Mouse (Mus musculus) kidney, postnatal 14 days (tissue): ENCODE data around the gene Unk.
"Not testable (repeated sequence)": the region's sequence is repeated elsewhere in the genome, so short reads cannot be mapped to it uniquely, and the experiment has no call there.

ENCODE experiments used
- DNase-seq: peaks from one replicate; pipeline ENCODE4 v3.0.0; 2022; ENCODE audit warnings: mixed read lengths

Unk gene

GRCm38 (mm10) chr11:116091591-116091990, 61.5 kb downstream of the Unk start:
- DNase-seq: no peak

DNA sequence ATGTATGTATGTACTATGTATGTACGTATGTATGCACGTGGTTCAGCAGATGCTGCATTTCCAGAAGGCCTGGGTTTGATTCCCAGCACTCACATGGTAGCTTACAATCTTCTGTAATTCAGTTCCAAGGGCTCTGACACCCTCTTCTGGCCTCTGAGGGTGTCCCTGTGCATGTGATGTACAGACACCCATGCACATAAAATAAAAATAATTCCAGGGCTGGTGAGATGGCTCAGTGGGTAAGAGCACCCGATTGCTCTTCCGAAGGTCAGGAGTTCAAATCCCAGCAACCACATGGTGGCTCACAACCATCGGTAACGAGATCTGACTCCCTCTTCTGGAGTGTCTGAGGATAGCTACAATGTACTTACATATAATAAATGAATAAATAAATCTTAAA, 62.8 kb downstream of the Unk start:
- DNase-seq: not testable (repeated sequence)

DNA sequence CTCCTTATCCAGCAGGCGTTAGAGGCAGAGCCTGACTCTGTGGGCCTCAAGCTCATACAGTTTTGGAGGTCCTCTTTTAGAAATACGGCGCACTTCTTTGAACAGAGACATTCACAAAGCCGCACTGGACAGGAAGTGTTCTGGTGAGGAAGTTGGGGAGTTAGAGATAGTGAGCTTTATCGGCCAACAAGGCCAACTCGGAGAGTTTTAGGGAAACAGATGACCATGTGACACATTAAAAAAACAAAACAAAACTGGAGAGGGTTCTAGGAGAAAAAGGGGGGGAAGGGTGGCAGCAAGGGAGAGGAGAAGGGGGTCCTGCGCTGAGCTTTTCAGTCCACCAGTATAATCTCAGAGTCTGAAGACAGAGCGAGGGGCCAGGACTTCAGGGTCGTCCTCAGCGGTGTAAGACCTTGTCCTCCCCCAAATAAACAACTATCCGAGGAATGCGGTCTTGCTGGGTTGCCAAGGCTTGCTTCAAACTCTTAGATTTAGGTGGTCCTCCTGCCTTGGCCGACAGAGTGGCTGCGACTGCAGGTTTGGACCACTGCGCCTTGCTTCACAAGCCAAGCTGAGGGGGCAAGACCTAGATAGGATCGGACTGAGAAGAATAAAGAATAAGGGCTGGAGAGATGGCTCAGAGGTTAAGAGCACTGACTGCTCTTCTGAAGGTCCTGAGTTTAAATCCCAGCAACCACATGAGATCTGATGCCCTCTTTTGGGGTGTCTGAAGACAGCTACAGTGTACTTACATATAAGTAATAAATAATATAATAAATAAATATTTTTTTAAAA, 63.8 kb downstream of the Unk start:
- no peak for DNase-seq

DNA sequence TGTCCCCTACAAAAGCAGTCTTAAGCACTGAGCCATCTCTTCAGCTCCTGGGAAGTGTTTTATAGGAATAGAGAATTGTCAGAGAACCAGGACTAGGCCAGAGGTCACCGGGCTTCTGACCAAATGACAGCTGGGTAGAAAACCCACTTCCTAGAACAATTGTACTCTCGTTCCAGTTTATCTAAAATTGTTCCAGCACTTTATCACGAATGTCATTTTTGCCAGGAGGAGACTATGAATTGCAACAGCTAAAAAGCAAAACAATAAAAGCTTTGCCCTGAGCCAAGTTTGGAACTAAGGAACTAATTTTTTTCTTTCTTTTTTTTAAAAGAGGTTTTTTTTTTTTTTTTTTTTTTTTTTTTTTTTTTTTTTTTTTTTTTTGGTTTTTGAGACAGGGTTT, 65.5 kb downstream of the Unk start:
- DNase-seq: peak; percentile 85

DNA sequence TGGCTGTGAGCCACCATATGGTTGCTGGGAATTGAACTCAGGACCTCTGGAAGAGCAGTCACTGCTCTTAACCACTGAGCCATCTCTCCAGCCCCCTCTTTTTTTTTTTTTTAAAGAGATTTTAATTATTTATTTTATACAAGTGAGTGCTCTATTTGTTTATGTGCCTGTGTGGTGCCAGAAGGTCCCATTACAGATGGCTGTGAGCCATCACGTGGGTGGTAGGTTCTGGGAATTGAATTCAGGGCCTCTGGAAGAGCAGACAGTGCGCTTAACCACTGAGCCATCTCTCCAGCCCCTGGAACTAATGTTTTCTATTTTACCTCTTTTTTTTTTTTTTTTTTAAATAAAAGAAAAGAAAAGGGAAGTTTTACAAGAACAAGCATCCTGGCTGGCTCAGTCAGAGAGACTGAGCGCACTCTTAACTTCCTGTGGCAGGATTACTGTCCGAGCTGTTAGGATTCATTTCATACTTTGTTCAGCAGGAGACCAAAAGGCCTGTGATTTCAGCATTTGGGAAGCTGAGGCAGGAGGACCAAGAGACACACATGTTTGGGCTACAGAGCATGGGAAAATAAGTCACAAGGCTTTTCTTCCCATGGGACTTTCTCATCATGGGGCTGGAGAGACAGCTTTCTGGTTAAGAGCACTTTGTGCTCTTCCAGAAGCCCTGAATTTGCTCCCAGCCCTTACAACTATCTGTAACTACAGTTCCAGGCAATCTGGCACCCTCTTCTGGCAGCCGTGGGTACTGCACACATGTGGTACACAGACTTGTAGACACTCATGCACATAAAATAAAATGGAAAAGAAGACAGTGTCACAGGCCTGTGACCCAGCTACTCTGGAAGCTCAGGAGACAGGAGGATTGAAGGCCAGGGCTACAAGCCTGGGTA, 66.3 kb downstream of the Unk start:
- DNase-seq: no peak

DNA sequence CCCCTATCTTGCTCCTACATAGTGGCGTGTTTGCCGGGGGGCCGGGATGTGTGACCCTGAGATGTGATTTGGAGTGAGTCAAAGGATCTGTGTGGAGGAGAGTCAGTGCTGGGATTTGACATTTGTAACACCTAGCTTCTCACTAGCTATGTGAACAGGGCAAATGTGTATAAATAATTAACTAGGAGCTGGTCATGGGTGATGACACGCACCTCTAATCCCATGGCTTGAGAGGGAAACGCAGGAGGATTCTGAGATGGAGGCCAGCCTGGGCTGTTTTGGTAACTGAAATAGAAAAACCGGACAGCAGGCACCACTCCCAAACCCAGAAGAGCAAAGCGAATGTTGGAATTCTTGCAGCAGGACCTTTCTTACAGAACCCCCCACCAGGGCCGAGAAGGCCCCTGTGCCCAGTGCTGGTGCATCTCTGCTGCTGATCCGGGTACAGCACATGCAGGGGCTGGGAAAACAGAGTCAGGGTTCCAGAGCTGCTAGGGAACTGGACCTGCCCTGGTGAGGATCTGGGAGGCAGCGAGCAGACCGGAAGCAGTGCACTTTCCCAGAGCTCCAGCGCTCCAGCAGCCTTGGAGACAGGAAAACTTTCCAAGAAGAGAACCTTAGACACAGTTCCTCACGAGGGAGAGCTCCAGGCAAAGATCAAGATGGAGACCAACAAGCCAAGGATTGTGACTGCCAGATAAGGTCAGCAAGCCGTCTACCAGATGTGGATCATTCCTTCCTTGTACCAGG, 68.8 kb downstream of the Unk start:
- DNase-seq: peak; percentile 72

DNA sequence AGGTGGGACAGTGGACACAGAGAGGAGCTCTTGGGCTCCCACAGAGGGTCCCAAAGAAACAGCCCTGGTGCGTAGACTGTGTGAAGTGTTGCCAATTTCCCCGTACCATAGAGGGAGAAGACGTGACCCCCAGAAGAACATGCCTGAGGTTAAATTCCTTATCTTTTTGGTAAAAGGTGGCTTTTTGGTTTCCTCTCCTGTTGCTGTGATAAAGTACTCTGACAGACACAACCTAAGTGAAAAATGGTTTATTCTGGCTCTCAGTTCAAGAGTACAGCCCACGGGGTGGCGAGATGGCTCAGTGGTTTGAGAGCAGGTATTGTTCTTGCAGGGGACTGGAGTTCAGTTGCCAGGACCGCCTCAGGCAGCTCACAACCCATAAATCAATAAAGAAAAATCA, 69.3 kb downstream of the Unk start:
- DNase-seq: no peak

GRCm38 (mm10) chr11:116100385-116100784, 70.3 kb downstream of the Unk start:
- peak; percentile 76 for DNase-seq

DNA sequence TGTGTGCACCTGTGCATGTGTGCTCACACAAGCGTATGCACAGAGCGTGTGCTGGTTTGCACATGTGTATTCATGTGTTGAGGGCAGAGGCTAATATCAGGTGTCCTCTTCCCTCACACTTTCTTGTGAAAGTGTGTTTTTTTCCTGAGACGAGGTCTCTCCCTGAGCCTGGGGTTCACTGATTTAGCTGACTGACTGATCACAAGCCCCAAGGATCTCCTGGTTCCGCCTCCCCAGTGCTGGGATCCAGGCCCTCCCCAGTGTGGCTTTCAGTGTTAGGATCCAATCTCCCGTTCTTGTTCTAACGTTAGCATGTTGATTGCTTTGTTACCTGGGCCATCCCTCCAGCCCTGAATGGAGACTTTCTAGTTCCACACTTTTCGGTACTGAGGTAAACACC, 70.7 kb downstream of the Unk start:
- DNase-seq: no peak

- DNase-seq: peak; percentile 71
These were observed 71.8 kb downstream of the Unk start for GRCm38 (mm10) chr11:116101931-116102381.

GRCm38 (mm10) chr11:116102472-116102871, 72.3 kb downstream of the Unk start:
- no peak for DNase-seq

DNA sequence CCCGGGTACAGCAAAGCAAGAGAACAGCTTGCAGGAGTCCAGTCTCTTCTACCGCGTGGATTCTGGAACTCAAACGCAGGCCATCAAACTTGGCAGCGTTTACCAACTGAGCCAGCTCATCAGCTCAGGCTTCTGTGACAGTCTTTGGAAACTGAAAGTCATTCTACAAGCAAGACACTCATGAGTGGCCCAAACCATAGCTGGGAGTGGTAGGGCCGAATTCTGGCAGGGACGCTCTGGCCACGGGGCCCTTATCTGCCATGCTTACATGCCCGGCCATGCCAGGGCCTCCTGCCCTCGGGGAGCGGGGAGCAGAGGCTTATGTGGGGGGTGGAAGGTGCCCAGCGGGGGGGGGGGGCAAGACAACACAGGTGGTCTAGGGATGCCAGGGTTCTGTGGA, 73.5 kb downstream of the Unk start:
- DNase-seq: no peak

DNA sequence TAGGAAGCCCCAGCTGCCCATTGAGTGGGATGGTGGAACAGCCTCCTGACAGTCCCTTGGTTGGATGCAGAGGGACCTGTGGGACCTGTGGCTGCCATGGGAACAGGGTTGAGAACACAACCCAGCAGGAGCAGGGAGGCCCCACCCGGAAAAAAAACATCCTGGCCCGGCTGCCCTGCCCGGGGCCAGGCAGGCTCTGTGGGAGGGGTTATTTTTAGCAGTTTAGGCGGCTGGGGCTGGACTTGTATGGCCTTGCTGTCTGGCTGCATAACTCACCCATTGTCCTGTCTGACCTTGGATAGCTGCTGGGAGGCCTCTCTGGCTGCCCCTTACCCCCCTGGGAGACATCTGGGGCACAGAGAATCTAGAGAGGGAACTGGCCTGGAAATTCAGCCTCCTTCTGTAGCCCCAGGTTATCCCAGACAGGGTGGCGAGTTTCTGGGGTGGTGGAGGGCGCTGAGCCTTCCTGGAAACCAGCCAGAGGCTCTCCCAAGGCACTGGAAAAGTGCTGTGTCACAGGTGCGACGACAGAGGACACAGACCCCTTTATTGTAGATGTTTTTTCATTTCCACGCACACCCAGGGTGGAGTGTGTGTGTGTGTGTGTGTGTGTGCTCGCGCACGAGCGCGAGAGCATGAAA, 74.0 kb downstream of the Unk start:
- DNase-seq: peak; percentile 88

DNA sequence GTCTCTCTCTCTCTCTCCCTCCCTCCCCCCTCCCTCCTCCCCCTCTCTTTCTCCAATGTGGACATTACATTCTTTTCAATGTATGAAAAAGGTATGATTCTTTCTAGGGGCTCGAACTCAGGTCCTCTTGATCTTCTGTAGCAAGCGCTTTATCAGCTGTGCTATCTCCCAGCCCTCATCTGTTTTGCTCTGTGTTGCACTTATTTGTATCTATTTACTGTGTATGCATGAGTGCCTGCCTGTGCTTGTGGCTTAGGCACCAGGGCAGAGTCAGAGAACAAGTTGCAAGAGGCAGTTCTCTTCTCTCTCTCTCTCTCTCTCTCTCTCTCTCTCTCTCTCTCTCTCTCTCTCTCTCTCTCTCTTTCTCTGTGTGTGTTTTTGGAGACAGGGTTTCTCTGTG, 74.9 kb downstream of the Unk start:
- no peak for DNase-seq

- no peak for DNase-seq
These were observed 76.2 kb downstream of the Unk start for GRCm38 (mm10) chr11:116106154-116106962.

DNA sequence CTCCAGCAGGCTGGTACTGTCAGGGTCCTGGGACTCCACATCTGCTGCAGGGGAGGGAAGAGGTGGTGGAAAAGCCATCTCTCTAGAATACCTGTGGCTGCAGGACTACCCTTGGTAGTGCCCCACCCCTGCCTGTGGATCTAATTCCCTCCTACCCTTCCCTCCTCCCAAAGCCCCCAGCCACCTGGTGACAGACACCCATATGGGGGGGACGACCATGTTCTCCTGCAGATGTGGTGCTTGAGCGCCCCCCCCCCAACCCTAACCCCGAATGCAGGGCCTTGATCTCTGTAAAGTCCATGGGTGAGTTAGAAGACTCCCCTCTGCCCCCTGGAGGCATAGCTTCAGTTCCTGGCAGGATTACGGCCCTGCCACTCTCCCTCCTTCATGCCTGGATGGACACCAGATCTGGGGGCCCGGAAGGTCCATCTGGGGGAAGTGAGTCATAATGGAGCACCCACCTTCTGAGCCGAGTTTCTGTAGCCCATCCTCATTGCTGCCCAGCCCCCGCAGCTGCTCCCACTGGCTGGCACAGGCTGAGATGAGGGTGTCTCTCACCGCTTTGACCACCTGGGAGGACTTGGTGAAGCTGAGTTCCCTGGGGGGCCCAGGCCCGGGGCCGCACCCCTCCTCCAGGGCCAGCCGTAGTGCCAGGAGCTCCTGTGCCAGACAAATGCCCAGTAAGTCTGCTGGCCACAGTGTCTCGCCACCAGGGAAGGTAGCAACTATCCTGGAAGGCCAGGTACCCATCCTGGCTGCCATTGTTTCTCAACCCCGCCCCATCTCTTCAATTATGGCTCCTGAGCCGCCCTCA, 77.0 kb downstream of the Unk start:
- no peak for DNase-seq

DNA sequence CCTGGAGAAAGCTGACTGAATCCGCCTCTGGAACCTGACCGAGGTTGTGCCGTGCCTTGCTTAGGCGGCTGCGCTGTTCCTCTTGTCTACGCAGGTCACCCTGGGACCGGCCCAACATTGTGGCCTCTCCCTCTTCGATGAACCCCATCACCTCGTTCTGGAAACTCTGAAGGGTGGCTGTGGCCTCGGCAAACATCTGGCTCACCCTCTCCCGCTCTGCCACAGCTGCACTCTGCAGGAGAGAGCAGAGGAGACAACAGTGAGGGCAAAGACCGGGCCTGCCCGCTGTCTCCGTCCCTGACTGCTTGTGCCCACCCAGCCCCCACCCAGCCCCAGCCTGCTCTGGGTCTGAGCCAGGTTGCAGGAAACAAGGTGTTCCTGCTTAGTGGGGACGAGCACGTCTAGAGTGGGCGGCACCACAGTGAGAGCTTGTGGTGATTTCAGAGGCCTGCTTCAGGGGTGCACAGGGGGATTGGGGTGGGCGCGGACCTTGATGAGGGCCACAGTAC, 77.7 kb downstream of the Unk start:
- peak; percentile 68 for DNase-seq

DNA sequence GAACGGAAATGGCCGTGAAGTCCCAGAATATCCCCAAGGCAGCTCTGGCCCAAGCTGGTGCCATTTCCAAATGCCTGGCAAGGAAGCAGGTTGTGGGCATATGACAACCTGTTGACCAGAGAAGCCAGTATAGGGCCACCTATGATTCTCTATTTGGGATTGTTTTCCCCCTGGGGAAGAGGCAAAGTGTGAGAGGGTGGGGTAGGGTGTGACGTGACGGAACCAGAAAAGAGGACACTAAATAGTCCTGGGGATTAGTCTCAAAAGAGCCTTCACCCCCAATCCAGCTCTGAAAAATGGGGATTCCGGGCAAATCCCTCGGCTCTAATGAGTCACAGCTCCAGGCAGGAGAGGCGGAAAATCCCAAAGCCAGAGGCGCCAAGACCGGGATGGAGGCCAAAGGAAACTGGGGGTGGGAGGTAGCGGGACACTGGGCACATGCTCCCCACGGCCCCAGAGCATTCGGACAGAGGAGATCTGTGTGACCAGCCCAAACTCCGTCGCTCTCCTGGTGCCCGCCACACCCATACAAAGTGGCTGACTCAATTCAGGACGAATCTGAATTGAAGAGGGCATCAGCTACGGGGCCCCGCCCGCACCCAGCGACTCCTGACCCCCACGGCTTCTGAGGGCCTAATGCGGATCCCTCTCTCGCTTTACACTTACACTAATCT, 78.5 kb downstream of the Unk start:
- peak; percentile 76 for DNase-seq

DNA sequence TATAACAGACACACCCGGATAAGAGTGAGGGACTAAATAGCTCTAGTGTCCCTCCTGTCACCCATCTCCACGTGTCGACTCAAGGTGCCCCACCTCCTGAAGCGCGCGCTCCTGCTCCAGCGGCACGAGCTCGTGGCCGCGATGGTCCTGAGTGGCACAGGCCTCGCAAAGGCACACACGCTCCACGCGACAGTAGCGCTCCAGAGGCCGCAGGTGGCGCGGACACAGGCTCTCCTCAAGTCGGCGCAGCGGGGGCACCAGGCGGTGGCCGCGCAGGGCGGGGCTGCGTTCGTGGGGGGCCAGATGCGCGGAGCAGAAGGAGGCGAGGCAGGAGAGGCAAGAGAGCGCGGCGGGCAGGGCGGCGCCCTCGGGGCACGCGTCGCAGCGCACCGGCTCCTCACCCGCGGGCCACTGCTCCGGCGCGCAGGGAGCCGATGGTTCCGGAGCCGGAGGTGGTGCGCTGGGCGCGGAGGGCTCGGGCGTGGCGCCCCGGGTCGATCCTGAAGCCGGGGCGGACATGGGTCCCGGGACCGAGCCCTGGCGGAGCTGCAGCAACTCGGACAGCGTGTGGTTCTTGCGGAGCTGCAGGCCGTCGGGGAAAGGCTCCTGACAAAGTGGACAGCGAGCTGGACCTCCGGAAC, 79.4 kb downstream of the Unk start:
- DNase-seq: peak; percentile 61

- DNase-seq: peak; percentile 91
These were observed 80.0 kb downstream of the Unk start for GRCm38 (mm10) chr11:116110131-116110530.
